Mouse (Mus musculus): Measurements from ENCODE around the gene Ptbp3. TPM values are rescaled to one million over a fixed set of nuclear protein-coding genes. Genes with fewer than 3 reads are reported as not detected.
A peak's percentile ranks its signal among the peaks of the same experiment; 100 is the strongest.
"Not testable (repeated sequence)": the region's sequence is repeated elsewhere in the genome, so short reads cannot be mapped to it uniquely, and the experiment has no call there.

Ptbp3 gene
- total and polyA plus RNA-seq, 3 experiments: 135 to 608 (median 358) TPM

DNA sequence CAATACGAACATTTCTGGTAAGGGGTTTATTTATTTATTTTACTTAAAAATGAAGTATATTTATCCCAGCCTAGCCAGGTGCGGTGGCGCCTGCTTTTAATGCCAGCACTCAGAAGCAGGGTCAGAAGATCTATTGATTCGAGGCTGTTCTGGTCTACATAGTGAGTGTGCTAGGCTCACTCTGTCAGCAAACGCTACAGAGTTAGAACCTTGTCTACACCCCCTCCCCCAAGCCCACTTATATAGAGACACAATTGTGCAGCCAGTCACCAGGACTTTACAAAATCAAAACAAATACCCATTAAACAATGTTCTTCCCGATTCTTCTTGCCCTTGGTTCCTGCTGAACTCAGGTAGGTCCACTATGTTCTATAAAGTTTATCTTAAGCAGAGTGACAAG, 33.0 kb upstream of the Ptbp3 start:
- H3K36me3 ChIP-seq (replicated peaks): no peaks in the 10 kb centered on the region
- no peak for ATAC-seq (ENCODE audit: extremely low read depth, insufficient number of reproducible peaks, low FRiP score, poor library complexity, severe bottlenecking)
- DNase-seq (ENCODE audit: low spot score): no peak
- peak overlapping the region; percentile 91; the same call in 1 of the 2 replicates for H3K4me3 ChIP-seq (ENCODE audit: low read depth, low read length)
- H3K27me3 ChIP-seq (ENCODE audit: insufficient read depth, low read length): no peaks in the 10 kb centered on the region
- no peaks in the 10 kb centered on the region for H3K9me3 ChIP-seq (replicated peaks)
- peaks cover 23% of the 10 kb centered on the region for H3K4me1 ChIP-seq (ENCODE audit: insufficient read depth, low read depth, low read length)
- TF ChIP-seq GATA2 (IDR thresholded peaks at IDR 0.05; ENCODE audit: borderline replicate concordance, low read depth, low read length): no peak
- no peak for TF ChIP-seq TAL1 (conservative IDR thresholded peaks at IDR 0.05; ENCODE audit: low read depth, low read length)
- no peak for TF ChIP-seq CTCF (IDR thresholded peaks at IDR 0.05; ENCODE audit: low read depth, low read length)
- no peak for TF ChIP-seq POLR2AphosphoS5 (IDR thresholded peaks at IDR 0.05; ENCODE audit: insufficient replicate concordance, low read depth, low read length)
- TF ChIP-seq GATA1 (IDR thresholded peaks at IDR 0.05; ENCODE audit: borderline replicate concordance, low read length): no peak

DNA sequence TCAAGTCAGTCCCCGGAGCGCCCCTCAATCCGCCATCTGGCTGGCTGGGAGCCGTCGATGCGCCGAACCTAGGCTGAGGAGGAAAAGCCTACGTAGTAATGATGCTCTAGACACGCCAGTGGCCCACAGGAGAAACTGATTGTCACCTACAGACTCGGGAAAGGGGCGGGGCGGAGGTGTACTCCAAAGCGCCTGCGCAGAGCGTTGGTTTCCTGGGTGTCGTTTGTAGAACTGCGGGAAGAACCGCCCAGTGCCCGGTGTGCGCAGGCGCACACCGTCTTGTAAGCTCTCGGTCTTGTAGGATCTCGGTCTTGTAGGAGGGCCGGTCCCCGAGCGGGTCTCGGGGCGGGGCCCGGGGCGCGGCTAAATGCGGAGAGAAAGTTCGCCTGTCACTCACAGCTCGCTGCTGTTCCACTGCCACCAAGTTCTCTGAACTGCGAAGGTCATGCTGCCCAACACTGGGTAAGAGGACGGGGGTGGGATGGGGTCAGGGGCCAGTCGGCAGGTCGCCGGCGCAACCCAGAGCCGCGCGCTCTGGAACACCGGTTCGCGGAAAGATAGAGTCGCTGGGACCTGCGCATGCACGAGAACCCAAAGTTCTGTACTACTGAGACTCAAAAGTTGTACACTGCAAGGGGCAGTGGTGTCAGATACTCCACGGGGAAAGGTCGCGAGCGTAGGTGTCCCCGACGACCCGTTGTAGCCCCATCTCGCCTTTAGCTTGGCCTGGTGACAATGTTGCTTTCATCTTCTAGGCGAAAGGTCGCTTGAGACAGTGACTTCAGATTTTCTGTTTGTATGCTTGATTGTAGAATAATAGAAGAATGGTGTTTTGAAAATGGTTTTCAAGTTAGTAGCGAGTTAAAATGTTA, 32.4 kb upstream of the Ptbp3 start, which contains the start of gene Hsdl2:
TSS of gene Hsdl2 (plus strand) at position 250 of the 872 bp plus-strand sequence.
- no peaks in the 10 kb centered on the region for H3K27me3 ChIP-seq (ENCODE audit: insufficient read depth, low read length)
- TF ChIP-seq GATA2 (IDR thresholded peaks at IDR 0.05; ENCODE audit: borderline replicate concordance, low read depth, low read length): no peak
- TF ChIP-seq TAL1 (conservative IDR thresholded peaks at IDR 0.05; ENCODE audit: low read depth, low read length): no peak
- no peak for TF ChIP-seq CTCF (IDR thresholded peaks at IDR 0.05; ENCODE audit: low read depth, low read length)
- TF ChIP-seq POLR2AphosphoS5 (IDR thresholded peaks at IDR 0.05; ENCODE audit: insufficient replicate concordance, low read depth, low read length): no peak
- no peak for TF ChIP-seq GATA1 (IDR thresholded peaks at IDR 0.05; ENCODE audit: borderline replicate concordance, low read length)
- peak; percentile 89 for ATAC-seq (ENCODE audit: extremely low read depth, insufficient number of reproducible peaks, low FRiP score, poor library complexity, severe bottlenecking)
- no peaks in the 10 kb centered on the region for H3K9me3 ChIP-seq (replicated peaks)
- H3K4me3 ChIP-seq (ENCODE audit: low read depth, low read length): peak within 1 kb of the TSS; percentile 91
- peaks cover 21% of the 10 kb centered on the region for H3K4me1 ChIP-seq (ENCODE audit: insufficient read depth, low read depth, low read length)
- DNase-seq (ENCODE audit: low spot score): peak; percentile 93
- H3K36me3 ChIP-seq (replicated peaks): no peaks in the 10 kb centered on the region

DNA sequence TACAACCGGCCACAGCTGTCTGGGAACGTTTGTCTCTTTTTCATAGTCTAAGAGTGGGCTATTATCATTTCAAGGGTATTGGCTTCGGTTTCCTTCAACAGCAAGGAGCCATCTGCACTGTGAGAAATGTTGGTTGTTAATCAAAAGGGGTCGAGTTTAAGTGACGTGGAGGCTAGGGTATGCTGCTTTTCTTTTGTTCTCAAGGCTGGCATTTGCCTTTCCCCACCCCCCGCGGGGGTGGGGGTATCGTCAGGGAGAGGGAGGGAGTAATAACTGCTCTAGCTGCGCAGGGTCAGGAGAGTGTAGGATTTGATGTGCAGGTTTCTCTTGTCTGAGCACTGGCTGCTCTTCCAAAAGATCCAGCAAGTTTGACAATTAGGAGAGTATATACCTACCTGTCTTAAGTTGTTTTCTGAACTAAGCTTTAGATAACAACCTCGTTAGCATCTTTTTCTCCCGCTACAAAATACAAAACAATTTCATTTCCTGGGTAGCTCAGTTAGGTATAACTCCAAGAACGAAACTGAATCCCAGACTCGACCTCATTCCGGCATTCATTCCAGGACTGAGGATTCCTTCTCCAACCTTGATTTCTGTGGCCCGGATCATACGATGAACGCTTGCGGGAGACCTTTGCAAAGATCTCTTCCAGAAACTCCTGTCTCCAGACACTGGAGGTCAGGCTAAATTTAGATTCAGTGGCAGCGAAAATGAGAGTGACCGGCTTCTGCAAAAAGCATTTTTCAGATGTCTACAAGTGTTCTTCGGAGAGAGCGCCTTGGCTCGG, 31.5 kb upstream of the Ptbp3 start:
- Histone ChIP-seq H3K4me1 (ENCODE audit: insufficient read depth, low read depth, low read length) (peaks cover 22% of the 10 kb centered on the region), H3K27me3 (ENCODE audit: insufficient read depth, low read length) (no peaks in the 10 kb centered on the region), H3K36me3 (replicated peaks) (no peaks in the 10 kb centered on the region), H3K4me3 (ENCODE audit: low read depth, low read length) (peak overlapping the region; percentile 91), H3K9me3 (replicated peaks) (no peaks in the 10 kb centered on the region)
- DNase-seq (ENCODE audit: low spot score) (peak; percentile 59), ATAC-seq (ENCODE audit: extremely low read depth, insufficient number of reproducible peaks, low FRiP score, poor library complexity, severe bottlenecking) (no peak)
- TF ChIP-seq GATA2 (IDR thresholded peaks at IDR 0.05; ENCODE audit: borderline replicate concordance, low read depth, low read length): no peak
- no peak for TF ChIP-seq POLR2AphosphoS5 (IDR thresholded peaks at IDR 0.05; ENCODE audit: insufficient replicate concordance, low read depth, low read length)

DNA sequence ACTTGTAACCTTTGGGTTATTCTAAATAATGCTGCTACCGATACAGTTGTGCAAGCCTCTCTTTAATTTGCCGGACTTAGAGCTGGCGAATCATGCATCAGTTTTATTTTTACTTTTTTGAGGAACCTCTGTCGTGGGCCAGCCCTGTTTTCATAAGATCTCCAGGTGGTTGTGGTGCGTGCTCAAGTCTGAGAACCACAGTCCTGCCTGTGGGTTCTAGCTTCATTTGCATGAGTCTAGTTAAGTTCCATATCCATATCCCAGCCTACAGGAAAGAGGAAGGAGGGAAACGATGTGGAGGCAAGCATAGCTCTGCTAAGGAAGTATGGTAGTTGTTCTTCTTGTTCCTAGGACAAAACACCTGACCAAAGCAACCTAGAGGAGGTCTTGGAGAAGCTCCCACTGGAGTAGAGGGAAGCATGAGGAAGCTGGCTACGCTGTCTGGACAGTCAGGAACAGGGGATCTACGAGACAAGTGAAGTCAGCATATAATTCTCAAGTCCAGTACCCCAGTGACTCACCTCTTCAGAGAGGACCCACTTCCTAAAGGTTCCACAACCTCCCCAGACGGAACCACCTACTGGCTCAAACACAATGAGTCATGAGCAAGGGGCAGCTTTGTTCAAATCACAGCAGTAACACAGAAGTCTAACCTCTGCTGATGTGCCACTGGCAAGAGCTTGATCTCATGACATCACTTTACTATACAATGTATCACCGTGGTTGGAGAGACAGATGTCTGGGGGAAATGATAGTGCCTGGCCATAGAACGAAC, 26.2 kb upstream of the Ptbp3 start:
- DNase-seq (ENCODE audit: low spot score) (no peak), ATAC-seq (ENCODE audit: extremely low read depth, insufficient number of reproducible peaks, low FRiP score, poor library complexity, severe bottlenecking) (no peak)
- H3K4me3 ChIP-seq (ENCODE audit: low read depth, low read length): no peak overlapping the region
- no peaks in the 10 kb centered on the region for H3K36me3 ChIP-seq (replicated peaks)
- no peaks in the 10 kb centered on the region; the same call in 1 of the 2 replicates for H3K27me3 ChIP-seq (ENCODE audit: insufficient read depth, low read length)
- H3K9me3 ChIP-seq (replicated peaks): no peaks in the 10 kb centered on the region; the same call in 1 of the 2 replicates
- peaks cover 26% of the 10 kb centered on the region for H3K4me1 ChIP-seq (ENCODE audit: insufficient read depth, low read depth, low read length)
- no peak for TF ChIP-seq POLR2AphosphoS5 (IDR thresholded peaks at IDR 0.05; ENCODE audit: insufficient replicate concordance, low read depth, low read length)
- no peak for TF ChIP-seq CTCF (IDR thresholded peaks at IDR 0.05; ENCODE audit: low read depth, low read length)
- TF ChIP-seq GATA2 (IDR thresholded peaks at IDR 0.05; ENCODE audit: borderline replicate concordance, low read depth, low read length): no peak
- no peak for TF ChIP-seq GATA1 (IDR thresholded peaks at IDR 0.05; ENCODE audit: borderline replicate concordance, low read length)
- no peak for TF ChIP-seq TAL1 (conservative IDR thresholded peaks at IDR 0.05; ENCODE audit: low read depth, low read length)

DNA sequence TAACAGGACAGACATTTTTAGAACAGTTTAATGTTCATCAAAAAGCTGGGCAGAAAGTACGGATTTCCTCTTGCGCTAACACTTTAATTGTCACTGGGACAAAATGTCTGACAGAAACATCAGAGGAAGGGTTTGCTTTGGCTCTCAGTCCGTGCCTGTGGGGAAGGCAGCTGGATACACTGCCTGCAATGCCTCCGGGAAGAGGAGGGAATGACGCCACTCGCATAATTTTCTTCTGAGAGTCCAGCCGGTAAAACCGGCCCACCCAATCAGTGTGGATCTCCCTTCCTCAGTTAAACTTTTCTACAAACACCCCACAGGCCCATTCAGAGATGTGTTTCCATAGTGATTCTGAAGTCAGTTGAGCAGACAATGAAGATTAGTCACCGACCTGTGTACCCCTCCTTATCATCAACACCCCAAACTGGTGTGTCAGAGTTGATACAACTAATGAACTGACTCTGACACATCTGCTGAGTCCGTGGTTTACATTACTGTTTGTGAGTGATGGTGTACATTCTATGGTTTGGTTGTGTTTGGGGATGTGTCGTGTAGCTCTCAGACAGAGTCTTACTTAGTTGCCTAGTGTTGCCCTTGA, 23.5 kb upstream of the Ptbp3 start:
- H3K9me3 ChIP-seq (replicated peaks): no peaks in the 10 kb centered on the region; the same call in 1 of the 2 replicates
- no peak for DNase-seq (ENCODE audit: low spot score)

DNA sequence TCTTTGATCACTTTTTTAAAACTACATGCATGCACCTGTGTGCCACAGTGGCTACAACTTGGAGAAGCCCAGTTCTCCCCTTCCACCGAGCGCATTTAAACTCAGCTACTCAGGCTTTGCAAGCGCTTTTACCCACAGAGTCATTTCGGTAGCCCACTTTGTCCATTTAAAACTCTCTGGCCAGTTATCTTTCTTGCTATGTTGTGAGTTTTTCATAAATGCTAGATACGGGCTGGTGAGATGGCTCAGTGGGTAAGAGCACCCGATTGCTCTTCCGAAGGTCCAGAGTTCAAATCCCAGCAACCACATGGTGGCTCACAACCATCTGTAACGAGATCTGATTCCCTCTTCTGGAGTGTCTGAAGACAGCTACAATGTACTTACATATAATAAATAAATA, 21.4 kb upstream of the Ptbp3 start:
- not testable (repeated sequence) for H3K27me3 ChIP-seq (ENCODE audit: insufficient read depth, low read length); H3K4me3 ChIP-seq (ENCODE audit: low read depth, low read length); H3K36me3 ChIP-seq (replicated peaks); ATAC-seq (ENCODE audit: extremely low read depth, insufficient number of reproducible peaks, low FRiP score, poor library complexity, severe bottlenecking); DNase-seq (ENCODE audit: low spot score); H3K9me3 ChIP-seq (replicated peaks)
- peaks cover 56% of the 10 kb centered on the region for H3K4me1 ChIP-seq (ENCODE audit: insufficient read depth, low read depth, low read length)

More for the DNA sequence above, 23.5 kb upstream of the Ptbp3 start:
- H3K27me3 ChIP-seq (ENCODE audit: insufficient read depth, low read length): no peaks in the 10 kb centered on the region; the same call in 1 of the 2 replicates
- peak; percentile 38 for ATAC-seq (ENCODE audit: extremely low read depth, insufficient number of reproducible peaks, low FRiP score, poor library complexity, severe bottlenecking)
- peak; percentile 26; the same call in 1 of the 2 replicates for TF ChIP-seq TAL1 (conservative IDR thresholded peaks at IDR 0.05; ENCODE audit: low read depth, low read length)
- TF ChIP-seq GATA1 (IDR thresholded peaks at IDR 0.05; ENCODE audit: borderline replicate concordance, low read length): no peak
- no peak for TF ChIP-seq CTCF (IDR thresholded peaks at IDR 0.05; ENCODE audit: low read depth, low read length)
- no peak overlapping the region; the same call in 1 of the 2 replicates for H3K4me3 ChIP-seq (ENCODE audit: low read depth, low read length)
- no peaks in the 10 kb centered on the region for H3K36me3 ChIP-seq (replicated peaks)
- peaks cover 45% of the 10 kb centered on the region for H3K4me1 ChIP-seq (ENCODE audit: insufficient read depth, low read depth, low read length)

Data from G1E (cell line).